Mouse (Mus musculus): ENCODE results near the gene Cd276.

The Cd276 gene

GRCm38 (mm10) chr9:58513749-58514148, 41.5 kb downstream of the Cd276 start:
- no peak for DNase-seq (ENCODE audit: low read depth, low spot score)

DNA sequence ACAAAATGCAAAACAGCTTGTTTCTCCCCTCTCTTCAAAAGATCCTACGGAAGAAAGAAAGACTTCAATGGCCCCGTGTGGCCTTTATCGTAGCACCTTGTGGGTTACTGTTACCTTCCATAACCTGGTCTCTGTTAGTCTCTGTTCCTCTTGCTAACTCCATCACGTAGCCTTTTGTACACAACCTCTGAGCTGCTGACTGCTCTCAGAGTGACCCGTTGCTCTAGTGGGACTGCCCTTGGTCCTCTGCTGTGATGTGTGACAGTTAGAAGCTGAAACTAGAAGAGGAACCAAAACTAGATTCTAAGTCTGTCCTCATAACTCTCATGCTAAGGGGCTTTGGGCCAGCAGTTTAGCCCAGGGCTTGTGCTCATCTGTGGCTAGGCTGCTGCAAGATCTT, 44.8 kb downstream of the Cd276 start:
- DNase-seq (ENCODE audit: low read depth, low spot score), result no peak

- no peak for DNase-seq (ENCODE audit: low read depth, low spot score)
Measured at GRCm38 (mm10) chr9:58507216-58508005, 47.8 kb downstream of the Cd276 start.

GRCm38 (mm10) chr9:58500946-58501345, 54.3 kb downstream of the Cd276 start:
- peak; percentile 85 for DNase-seq (ENCODE audit: low read depth, low spot score)

GRCm38 (mm10) chr9:58497942-58498341, 57.3 kb downstream of the Cd276 start:
- DNase-seq (ENCODE audit: low read depth, low spot score), result peak; percentile 82

DNA sequence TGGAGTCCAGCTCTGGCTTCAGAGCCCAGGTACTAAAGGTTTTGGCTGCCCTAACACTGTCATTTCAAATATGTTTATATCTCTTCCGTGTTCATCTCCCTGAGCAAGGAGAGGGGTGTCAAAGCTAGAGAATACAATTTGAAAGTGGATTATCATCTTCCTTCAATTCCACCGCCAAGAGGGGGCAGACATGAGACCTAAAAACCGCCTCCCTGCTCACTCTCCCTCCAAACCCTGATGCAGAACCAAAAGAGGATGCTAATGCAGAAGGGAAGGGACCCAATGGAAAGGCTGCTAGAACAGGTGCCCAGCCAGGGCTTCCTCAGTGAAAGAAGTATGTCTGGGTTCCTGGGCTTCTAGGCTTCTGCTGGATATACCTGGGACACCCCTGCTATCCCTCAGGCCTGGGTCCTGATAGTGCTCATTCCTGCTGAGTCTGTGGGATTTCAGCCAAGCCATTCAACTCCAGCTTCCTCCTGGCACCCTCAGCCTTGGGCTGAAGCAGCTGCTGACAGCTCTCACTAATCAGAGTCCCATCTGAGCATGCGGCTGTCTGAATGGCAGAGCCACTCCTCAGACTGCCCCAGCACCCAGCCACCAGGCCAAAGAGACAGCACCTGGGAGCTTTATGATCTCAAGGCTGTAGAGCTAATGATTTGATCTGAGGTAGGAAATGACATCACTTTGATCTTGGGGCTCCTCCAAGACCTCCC, 58.6 kb downstream of the Cd276 start:
- peak; percentile 80 for DNase-seq (ENCODE audit: low read depth, low spot score)

GRCm38 (mm10) chr9:58495035-58495434, 60.2 kb downstream of the Cd276 start:
- DNase-seq (ENCODE audit: low read depth, low spot score), result peak; percentile 74

DNA sequence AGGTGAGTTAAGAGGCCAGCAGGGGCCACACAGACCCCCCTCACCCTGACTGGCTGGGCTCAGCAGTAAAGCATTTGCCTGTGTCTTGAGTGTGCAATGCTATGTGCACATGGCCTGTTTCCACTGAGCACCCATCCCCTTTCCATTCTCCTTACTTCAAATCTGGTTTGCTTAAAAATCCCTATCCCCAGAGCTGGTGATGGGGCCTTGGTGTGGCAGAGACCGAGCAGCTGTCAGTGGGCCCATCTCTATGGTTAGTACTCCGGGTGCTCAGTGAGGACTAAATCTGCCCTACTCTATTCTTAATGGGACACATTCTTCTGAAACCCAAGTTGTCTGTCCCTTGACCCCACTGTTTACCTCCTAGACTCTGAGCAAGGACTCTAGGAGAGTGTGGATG, 64.8 kb downstream of the Cd276 start:
- no peak for DNase-seq (ENCODE audit: low read depth, low spot score)

GRCm38 (mm10) chr9:58489865-58490165, 65.4 kb downstream of the Cd276 start:
- DNase-seq (ENCODE audit: low read depth, low spot score), result no peak

GRCm38 (mm10) chr9:58489133-58489864, 65.9 kb downstream of the Cd276 start:
- DNase-seq (ENCODE audit: low read depth, low spot score), result peak; percentile 67

DNA sequence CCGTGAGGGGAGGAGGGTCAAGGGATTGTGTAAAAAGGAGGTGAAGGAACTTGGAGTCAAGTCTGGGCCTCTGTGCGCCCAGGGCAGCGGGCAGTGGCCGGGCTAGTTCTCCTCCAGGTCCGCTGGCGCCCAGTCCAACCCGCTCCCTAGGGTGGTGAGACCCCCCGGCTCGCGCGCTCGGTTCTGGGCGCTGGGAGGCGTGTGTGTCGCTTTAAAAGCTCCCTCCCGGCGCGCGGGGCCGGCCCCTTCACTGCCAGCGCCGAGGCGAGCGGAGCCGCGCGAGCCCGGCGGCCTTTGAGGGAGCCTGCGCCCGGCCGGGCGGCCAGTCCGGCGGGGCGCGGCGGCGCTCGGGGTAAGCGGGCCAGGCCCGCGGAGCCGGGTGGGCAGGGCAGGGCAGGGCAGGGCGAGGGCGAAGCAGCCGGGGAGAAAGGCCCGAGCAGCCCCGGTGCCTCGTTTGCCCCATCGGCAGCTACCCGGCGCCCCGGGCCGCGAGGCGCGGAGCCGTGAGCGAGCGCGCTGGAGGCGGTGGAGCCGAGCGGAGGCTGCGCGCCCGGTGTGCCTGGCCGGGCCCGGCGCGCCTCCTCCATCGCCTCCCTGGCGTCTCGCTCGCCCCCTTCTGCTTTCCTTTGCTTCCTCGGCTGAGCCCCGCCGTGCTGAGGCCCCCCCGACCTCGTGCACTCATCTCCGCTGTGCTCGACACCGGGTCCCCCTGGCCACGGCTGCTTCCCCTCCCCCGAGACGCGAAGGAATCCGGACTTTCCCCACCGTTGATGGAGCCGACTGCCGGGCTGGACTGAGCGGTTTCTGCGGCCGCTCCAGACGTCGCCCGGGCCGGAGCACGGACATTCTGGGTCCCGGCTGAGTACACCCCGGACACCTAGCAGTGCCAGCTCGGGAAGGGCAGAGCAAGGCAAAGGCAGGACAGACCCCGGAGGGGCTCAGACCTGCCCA, 67.1 kb downstream of the Cd276 start, which contains the start of gene Insyn1:
Gene Insyn1 (plus strand): TSS at position 753 of the 951 bp plus-strand sequence.
- peak; percentile 80 for DNase-seq (ENCODE audit: low read depth, low spot score)

DNA sequence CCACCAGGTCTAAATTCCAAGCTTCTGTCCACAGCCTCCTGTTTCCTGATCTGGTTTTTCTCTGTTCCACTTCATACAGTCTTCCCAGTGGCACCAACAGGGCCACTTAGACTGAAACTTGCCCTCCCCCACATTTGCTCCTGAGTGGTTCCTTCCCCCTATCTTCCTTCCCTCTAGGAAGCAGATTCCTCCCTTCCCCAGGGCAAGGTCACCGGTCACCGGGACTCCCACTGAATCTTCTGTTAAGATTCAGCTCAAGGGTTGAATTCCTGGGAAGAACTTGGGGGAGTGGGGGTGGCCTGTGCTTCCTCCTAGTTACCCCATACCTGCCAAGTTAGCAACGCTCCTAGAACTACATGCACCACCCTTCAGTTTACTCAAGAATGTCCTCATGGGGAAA, 68.2 kb downstream of the Cd276 start:
- DNase-seq (ENCODE audit: low read depth, low spot score), result no peak
